Mouse (Mus musculus): ENCODE data around the gene Tex19.2. TPM values are rescaled to one million over a fixed set of nuclear protein-coding genes. Genes with fewer than 3 reads are reported as not detected.

The Tex19.2 gene
- polyA plus RNA-seq, 1 experiment from 2014 or later, result not detected

DNA sequence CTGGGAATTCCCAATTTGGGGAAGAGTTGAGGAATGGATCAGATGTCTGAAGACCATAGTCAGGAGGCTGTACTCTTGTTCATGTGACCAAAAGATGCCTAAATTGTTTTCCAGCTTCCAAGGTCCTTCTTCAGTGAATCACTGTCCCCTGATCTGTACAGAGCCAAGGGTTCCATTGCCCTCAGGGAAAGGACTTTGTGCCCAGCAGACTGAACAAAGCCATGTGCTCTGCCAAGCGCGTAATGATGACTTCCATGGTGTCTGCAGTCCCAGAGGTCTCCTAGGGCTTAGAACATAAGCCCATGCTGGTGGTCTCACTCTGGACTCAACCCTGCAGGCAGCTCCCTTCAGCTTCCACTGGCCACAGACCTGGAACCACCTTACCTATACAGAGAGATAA is 50.6 kb downstream of the Tex19.2 start:
- Histone ChIP-seq H3K4me2 (ENCODE audit: low read length) (no peak overlapping the region), H3K9me3 (ENCODE audit: control insufficient read depth, low read length) (no peaks in the 10 kb centered on the region), H3K36me3 (ENCODE audit: control insufficient read depth, insufficient read depth, low read length) (no peaks in the 10 kb centered on the region), H3K4me3 (ENCODE audit: low read depth, low read length) (no peak overlapping the region), H3K27ac (ENCODE audit: low read depth) (no peak overlapping the region), H3K27me3 (replicated peaks; ENCODE audit: control insufficient read depth, insufficient read depth, low read length) (no peaks in the 10 kb centered on the region), H3K9ac (ENCODE audit: low read length) (no peak overlapping the region), H3K4me1 (replicated peaks; ENCODE audit: control insufficient read depth, insufficient read depth, low read length) (no peaks in the 10 kb centered on the region)
- DNase-seq (ENCODE audit: low spot score) (no peak), ATAC-seq (replicated peaks; ENCODE audit: low FRiP score, low TSS enrichment, low read depth) (no peak)
- WGBS, result 96% methylated on average over 2 of the region's 2 CpGs

Other genes starting within 250 kb of the Tex19.2 start
- 5.9 and 7.0 TPM in 2 replicates for gene Ccdc57, start 185.8 kb downstream of the Tex19.2 start, polyA plus RNA-seq (2014; fragmentation: Nextera tagmentation; extraction: Ambion mirVana)
- gene Slc16a3, start 170.2 kb downstream of the Tex19.2 start, polyA plus RNA-seq (2014; fragmentation: Nextera tagmentation; extraction: Ambion mirVana), result 62.9 and 64.0 TPM in 2 replicates
- 68.7 and 70.2 TPM in 2 replicates for gene Csnk1d, start 127.3 kb downstream of the Tex19.2 start, polyA plus RNA-seq (2014; fragmentation: Nextera tagmentation; extraction: Ambion mirVana)
- 2.9 and 4.1 TPM in 2 replicates for gene Cd7, start 79.3 kb downstream of the Tex19.2 start, polyA plus RNA-seq (2014; fragmentation: Nextera tagmentation; extraction: Ambion mirVana)
- 1.5 and 1.8 TPM in 2 replicates for gene Sectm1b, start 55.1 kb downstream of the Tex19.2 start, polyA plus RNA-seq (2014; fragmentation: Nextera tagmentation; extraction: Ambion mirVana)
- gene Sectm1a, start 37.5 kb downstream of the Tex19.2 start, polyA plus RNA-seq (2014; fragmentation: Nextera tagmentation; extraction: Ambion mirVana), result 0.97 and 1.8 TPM in 2 replicates
- gene Tex19.1, start 27.5 kb upstream of the Tex19.2 start, polyA plus RNA-seq (2014; fragmentation: Nextera tagmentation; extraction: Ambion mirVana), result not detected in 2 replicates
- gene Uts2r, start 41.6 kb upstream of the Tex19.2 start, polyA plus RNA-seq (2014; fragmentation: Nextera tagmentation; extraction: Ambion mirVana), result not detected in 2 replicates
- gene Hexdc, start 85.8 kb upstream of the Tex19.2 start, polyA plus RNA-seq (2014; fragmentation: Nextera tagmentation; extraction: Ambion mirVana), result 10.4 and 11.8 TPM in 2 replicates
- 32.3 and 32.9 TPM in 2 replicates for gene Ogfod3, start 86.0 kb upstream of the Tex19.2 start, polyA plus RNA-seq (2014; fragmentation: Nextera tagmentation; extraction: Ambion mirVana)
- 38.1 and 38.2 TPM in 2 replicates for gene Cybc1, start 110.6 kb upstream of the Tex19.2 start, polyA plus RNA-seq (2014; fragmentation: Nextera tagmentation; extraction: Ambion mirVana)
- gene Narf, start 118.6 kb upstream of the Tex19.2 start, polyA plus RNA-seq (2014; fragmentation: Nextera tagmentation; extraction: Ambion mirVana), result 41.1 and 45.2 TPM in 2 replicates
- 10.7 and 10.8 TPM in 2 replicates for gene Foxk2, start 141.3 kb upstream of the Tex19.2 start, polyA plus RNA-seq (2014; fragmentation: Nextera tagmentation; extraction: Ambion mirVana)
- gene Wdr45b, start 235.8 kb upstream of the Tex19.2 start, polyA plus RNA-seq (2014; fragmentation: Nextera tagmentation; extraction: Ambion mirVana), result 101 and 105 TPM in 2 replicates